Mouse (Mus musculus): Measurements from ENCODE around the gene Atp6v1e1.
"Not testable (repeated sequence)": the region's sequence is repeated elsewhere in the genome, so short reads cannot be mapped to it uniquely, and the experiment has no call there.

Atp6v1e1 gene

DNA sequence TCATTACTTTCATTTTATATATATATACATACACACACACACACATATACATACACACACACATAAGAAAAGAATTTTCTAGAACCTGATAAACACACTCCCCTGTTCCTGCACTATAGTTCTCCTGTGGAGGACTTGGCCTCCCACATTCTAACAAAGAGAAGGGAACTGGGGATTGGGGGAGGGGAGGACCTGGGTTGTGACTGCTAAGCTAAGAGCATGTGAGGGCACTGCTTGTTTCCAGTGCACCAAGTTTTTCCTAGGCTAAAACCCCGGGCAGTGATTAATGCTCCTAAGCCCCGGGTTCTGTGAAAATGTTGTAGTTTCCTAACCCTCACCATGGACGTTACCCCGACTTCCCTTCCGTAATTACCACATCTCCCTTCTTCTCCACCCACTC, 2.4 kb downstream of the Atp6v1e1 start:
- DNase-seq (ENCODE audit: low spot score), result no peak

GRCm38 (mm10) chr6:120819294-120819693, 3.3 kb downstream of the Atp6v1e1 start:
- no peak for DNase-seq (ENCODE audit: low spot score)

- DNase-seq (ENCODE audit: low spot score), result not testable (repeated sequence)
Observed at GRCm38 (mm10) chr6:120811999-120812398, 10.6 kb downstream of the Atp6v1e1 start.

DNA sequence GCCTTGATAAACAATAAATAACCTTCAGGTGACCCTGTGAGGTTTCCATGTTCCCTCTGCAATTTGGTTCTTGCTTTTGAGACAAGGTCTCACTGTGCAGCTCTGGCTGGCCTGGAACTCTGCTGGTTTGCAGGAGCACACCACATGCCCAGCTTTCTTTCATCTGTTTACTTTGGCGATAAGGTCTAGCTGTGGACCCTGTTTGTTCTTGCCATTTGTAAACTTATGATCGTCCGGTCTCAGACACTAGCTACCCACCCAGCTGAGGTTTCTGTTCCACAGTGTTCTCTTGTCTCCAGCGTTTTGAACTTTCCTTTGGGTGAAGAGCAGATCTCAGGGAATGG, 14.9 kb downstream of the Atp6v1e1 start:
- no peak for DNase-seq (ENCODE audit: low spot score)

DNA sequence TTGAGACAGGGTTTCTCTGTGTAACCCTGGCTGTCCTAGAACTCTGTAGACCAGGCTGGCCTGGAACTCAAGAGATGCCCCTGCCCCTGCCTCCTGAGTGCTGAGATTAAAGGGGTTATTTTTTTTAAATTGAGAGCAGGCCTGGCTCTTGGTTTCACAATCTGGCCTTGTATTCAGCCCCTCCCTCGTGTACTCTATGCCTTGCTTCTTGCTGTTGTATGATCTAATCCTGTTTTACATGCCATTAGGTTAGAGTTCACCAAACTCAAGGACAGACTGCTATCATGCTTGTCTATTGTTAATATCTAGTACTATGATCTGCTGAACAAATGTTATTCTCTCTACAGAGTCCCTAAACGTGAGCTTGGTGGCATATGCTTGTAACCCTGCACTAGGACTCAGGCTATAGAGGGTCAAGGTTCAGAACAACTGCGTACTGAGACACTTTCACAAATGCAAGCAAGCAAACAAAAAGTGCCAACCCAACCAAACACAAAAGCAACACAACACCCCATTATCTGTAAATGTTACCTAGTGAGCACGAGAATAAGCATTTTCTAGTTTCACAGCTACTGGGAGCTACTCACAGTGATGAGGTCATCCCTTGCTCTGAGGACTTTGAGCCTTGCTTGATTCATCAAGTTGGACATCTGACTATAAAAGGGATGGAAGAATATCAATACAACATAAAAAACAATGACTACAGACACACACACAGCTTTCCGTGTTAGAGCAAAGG, 15.4 kb downstream of the Atp6v1e1 start:
- no peak for DNase-seq (ENCODE audit: low spot score)

- no peak for DNase-seq (ENCODE audit: low spot score)
Observed at GRCm38 (mm10) chr6:120799581-120800041, 23.0 kb downstream of the Atp6v1e1 start.

DNA sequence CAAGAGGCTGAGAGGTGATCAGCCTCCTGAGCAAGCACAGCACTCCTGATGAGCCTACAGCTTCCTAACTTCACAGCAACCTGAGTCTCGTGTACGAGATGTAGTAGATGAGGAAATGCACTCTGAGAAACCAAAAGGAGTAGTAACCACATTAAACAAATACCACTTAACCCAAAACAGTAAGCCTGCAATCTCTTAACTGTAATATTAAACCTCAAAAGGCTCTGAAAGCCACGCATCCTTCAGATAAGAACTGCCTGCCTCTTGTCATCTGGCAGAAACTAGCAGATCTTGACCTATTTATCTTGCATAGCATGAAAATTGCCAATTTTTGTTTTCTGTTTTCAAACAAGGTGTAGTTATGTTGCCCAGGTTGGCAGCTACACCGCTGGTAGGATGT, 23.7 kb downstream of the Atp6v1e1 start:
- DNase-seq (ENCODE audit: low spot score), result no peak

- DNase-seq (ENCODE audit: low spot score), result no peak
Observed at GRCm38 (mm10) chr6:120798019-120798418, 24.6 kb downstream of the Atp6v1e1 start.

GRCm38 (mm10) chr6:120796111-120796510, 26.5 kb downstream of the Atp6v1e1 start:
- DNase-seq (ENCODE audit: low spot score), result no peak

DNA sequence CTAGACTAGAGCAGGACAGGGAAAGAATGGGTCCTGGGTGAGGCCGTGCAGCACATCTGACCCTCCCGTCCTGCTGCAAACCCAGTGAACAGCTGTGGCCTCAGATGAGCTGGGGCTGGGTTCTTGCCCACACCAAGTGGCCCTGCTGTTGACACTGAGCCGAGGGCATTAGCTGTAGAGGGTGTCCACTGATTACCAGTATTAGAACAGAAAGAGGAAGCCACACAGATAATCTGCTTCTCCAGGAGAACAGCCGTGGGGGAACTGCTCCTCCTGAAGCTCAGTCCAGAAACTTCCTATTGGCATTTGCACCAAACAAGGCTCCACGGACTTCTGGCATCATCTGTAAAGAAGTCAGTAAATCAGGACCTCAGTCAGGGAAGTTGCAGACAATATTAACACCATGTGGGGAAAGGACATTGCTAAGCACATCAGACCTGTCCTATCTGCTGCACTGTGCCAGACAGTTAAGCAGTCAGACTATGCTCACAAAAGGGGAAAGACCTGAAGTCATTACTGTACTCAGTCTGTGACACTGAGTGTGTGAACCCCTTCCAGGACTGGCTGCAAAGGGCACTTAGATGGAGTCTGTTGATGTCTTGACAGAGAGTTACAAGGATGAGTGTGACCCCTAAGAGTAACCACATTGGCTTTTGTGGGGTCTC, 27.0 kb downstream of the Atp6v1e1 start:
- DNase-seq (ENCODE audit: low spot score), result no peak

DNA sequence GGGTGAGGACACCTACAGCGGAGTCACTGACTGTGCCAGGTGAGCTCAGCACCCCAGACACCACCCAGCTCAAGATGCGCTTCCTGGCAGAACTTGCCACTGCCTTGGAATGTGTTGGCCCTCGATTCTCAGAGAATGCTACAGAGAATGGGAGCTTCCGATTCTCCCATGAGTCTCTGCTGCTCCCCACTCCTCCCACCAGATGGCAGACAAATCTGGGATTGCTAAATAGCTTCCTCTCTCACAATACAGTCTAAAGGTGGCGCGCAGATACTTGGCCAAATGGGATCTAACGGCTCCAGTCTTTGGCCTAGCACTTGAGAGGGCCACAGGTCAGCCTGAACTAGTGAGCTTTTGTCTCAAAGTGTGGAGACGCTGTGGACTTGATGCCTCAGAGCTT, 29.6 kb downstream of the Atp6v1e1 start:
- no peak for DNase-seq (ENCODE audit: low spot score)

- DNase-seq (ENCODE audit: low spot score), result no peak
Observed at GRCm38 (mm10) chr6:120790717-120791116, 31.9 kb downstream of the Atp6v1e1 start.

- no peak for DNase-seq (ENCODE audit: low spot score)
Observed at GRCm38 (mm10) chr6:120790153-120790552, 32.4 kb downstream of the Atp6v1e1 start.

DNA sequence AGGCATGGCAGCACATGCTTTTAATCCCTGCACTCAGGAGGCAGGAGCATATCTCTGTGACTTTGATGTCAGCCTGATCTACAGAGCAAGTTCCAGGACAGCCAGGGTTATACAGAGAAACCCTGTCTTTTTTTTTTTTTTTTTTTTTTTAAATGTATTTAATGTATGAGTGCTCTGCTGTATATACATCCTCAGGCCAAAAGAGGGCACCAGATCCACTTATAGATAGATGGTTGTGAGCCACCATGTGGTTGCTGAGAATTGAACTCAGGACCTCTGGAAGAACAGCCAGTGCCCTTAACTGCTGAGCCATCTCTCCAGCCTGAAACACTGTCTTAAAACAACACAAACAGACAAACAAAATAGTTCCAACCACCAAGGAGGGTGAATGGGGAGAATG, 33.7 kb downstream of the Atp6v1e1 start:
- DNase-seq (ENCODE audit: low spot score), result no peak

- DNase-seq (ENCODE audit: low spot score), result no peak
Observed at GRCm38 (mm10) chr6:120788068-120788607, 34.5 kb downstream of the Atp6v1e1 start.

GRCm38 (mm10) chr6:120784351-120784750, 38.2 kb downstream of the Atp6v1e1 start:
- DNase-seq (ENCODE audit: low spot score), result no peak

DNA sequence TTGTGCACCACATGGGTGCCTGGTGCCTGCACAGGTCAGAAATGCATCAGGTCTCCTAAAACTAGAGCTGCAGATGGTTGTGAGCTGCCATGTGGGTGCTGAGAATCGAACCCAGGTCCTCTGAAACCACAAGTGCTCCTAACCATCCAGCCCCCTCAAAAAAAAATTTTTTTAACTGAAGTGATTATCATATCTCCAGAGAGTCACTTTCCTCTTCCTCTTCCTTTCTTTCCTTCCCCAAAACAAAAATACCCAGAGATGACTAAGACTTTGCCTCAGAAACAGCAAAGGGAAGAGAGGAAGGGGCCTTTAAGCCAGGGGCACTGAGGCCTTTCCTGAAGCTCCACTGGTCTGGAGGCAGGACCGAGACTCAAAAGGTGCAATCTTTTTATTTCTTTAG, 39.6 kb downstream of the Atp6v1e1 start:
- DNase-seq (ENCODE audit: low spot score), result no peak

DNA sequence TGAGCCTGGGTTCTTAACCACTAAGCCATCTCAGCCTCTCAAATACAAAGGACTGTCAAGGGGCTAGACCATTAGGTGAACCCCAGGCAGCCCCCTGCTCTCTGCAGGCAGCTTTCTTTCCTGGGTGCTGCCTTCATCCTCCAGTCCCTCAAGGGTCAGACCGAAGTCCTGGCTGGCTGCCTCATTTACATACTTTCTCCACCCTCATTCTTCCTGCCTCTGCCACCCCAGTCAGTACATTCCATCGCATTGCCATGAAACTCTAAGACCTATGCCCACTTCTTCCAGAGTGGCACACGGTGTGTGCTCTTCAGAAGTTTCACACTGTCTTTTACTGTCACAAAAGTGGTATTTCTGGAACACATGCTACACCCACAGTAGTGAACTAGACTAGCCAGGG, 44.4 kb downstream of the Atp6v1e1 start:
- no peak for DNase-seq (ENCODE audit: low spot score)

DNA sequence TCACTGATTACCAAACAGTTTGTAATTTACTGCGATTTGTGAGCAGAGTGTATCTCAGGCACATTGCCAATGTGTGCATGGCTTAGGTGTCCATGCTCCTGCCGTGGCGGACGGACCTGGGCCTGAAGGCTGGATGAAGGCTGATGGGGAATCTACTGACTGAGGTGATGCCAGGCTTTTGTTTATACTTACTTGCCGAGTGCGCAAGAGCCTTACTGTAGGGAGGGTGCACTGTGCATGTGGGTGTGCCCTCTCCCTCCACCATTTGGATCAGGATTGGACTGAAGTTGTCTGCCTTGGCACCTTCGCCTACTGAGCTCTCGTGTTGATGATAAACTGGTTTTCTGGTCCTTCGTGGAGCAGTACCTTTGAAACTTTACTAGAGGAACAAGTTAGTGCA, 45.1 kb downstream of the Atp6v1e1 start:
- DNase-seq (ENCODE audit: low spot score), result no peak

DNA sequence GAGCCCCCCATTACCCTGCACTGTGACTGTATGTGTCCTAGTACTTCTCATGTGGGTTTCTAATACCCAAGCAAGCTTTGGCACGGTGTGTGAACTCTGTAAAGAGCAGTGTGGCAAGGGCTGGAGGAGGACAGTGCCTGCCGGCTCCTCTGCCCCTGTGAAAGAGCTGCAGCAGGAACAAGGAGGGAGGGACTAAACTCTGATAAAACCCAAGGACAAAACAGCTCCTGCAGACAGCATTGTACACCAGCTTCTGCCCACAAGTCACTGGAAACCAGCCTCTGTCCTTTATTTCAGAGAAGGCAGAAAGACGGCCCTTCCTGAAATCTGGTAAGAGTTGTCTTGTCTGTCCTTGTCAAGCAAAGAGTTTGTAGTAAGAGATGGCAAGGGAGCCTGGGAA, 46.3 kb downstream of the Atp6v1e1 start:
- peak; percentile 29 for DNase-seq (ENCODE audit: low spot score)

DNA sequence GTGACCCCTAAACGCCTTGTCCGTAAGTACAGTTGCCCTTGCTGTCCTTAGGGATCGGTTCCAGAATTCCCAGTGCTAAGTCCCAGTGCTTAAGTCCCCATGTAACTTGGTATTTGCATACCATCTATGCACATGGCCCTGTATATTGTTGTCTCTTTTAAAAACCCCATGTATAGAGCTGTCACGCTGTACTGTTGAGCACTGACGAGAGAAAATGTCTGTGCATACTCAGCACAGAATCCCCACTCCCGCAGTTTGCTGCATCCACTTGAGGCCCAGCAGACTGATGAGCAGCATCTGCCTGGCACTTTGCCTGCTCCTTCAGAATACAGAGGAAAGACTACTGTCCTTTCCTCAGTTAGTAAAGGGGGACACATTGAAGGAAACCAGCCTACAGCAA, 48.8 kb downstream of the Atp6v1e1 start:
- DNase-seq (ENCODE audit: low spot score), result no peak

- DNase-seq (ENCODE audit: low spot score), result no peak
Observed at GRCm38 (mm10) chr6:120773149-120773628, 49.4 kb downstream of the Atp6v1e1 start, which contains the start of gene Slc25a18. Slc25a18 (plus strand) TSS chr6:120773578.

GRCm38 (mm10) chr6:120772025-120772424, 50.6 kb downstream of the Atp6v1e1 start:
- no peak for DNase-seq (ENCODE audit: low spot score)

Measured in ovary, postnatal 36 days (tissue).